Mouse (Mus musculus): ENCODE results near the gene Msh4. TPM values are rescaled to one million over a fixed set of nuclear protein-coding genes. Genes with fewer than 3 reads are reported as not detected.

Gene Msh4
- polyA plus RNA-seq, 1 experiment from 2014 or later = 0.15 TPM

DNA sequence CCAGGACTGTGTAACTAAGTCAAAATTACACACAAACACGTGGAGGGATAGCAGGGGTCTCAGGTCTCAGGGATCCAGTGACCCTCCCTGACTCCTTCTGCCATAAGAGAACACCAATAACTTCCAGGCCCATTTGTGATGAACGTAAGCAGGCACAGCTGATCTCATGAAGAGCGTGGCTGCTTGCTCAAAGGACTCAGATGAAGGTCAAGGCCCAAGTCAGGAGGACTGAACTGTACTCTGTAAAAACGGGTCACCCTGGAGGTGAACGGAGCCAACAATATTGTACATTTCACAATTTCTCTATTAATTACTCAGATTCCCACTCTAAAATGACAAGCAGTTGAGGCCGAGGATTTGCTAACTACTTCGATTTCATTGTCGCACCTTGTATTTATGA lies 91.9 kb downstream of the Msh4 start:
- DNase-seq (ENCODE audit: low spot score) = no peak
- 89% methylated on average over 8 of the region's 8 CpGs for WGBS
- H3K27ac ChIP-seq (replicated peaks) = no peak overlapping the region
- H3K27me3 ChIP-seq (replicated peaks; ENCODE audit: low read depth, poor library complexity, severe bottlenecking) = no peaks in the 10 kb centered on the region
- no peaks in the 10 kb centered on the region for H3K9me3 ChIP-seq
- no peaks in the 10 kb centered on the region for H3K36me3 ChIP-seq (replicated peaks)
- peaks cover 23% of the 10 kb centered on the region for H3K4me1 ChIP-seq
- no peak overlapping the region for H3K4me3 ChIP-seq

DNA sequence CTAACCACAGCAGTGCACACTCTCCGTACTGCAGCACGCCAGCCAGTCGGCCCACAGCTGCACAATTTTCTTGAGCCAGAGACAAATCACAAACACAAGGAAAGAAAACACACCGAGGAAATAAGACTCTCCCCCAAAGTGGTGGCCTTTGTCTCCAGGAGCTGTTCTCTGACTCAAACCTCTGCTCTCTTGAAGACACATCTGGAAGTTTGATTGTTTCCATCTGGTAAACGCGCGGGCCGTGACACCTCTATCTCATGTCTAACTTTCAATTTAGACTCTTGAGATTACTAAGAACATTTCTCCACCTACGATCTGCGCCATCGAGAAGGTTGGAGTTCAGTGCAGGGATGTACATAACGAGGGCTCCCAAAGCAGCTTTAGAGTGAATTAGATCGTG lies 97.5 kb downstream of the Msh4 start:
- WGBS = 59% methylated on average over 13 of the region's 13 CpGs
- Histone ChIP-seq H3K9me3 (no peaks in the 10 kb centered on the region), H3K27ac (replicated peaks) (peak overlapping the region; percentile 42), H3K4me1 (peaks cover 35% of the 10 kb centered on the region), H3K27me3 (replicated peaks; ENCODE audit: low read depth, poor library complexity, severe bottlenecking) (no peaks in the 10 kb centered on the region), H3K36me3 (replicated peaks) (no peaks in the 10 kb centered on the region), H3K4me3 (no peak overlapping the region)
- peak; percentile 55 for DNase-seq (ENCODE audit: low spot score)

- no peaks in the 10 kb centered on the region for H3K9me3 ChIP-seq
- no peaks in the 10 kb centered on the region for H3K27me3 ChIP-seq (replicated peaks; ENCODE audit: low read depth, poor library complexity, severe bottlenecking)
- no peak for DNase-seq (ENCODE audit: low spot score)
- peak overlapping the region; percentile 61 for H3K27ac ChIP-seq (replicated peaks)
- H3K4me3 ChIP-seq = no peak overlapping the region
- H3K36me3 ChIP-seq (replicated peaks) = no peaks in the 10 kb centered on the region
- H3K4me1 ChIP-seq = peaks cover 36% of the 10 kb centered on the region
- 91% methylated on average over 9 of the region's 9 CpGs for WGBS
Measured at GRCm38 (mm10) chr3:153807444-153808149, 98.3 kb downstream of the Msh4 start.

Other genes with a start within 250 kb of the Msh4 start
- 54.1 and 55.1 TPM in 2 replicates for gene St6galnac3, start 181.0 kb downstream of the Msh4 start, polyA plus RNA-seq (2016; fragmentation: Nextera tagmentation; extraction: Ambion mirVana)
- gene Asb17, start 61.9 kb downstream of the Msh4 start, polyA plus RNA-seq (2016; fragmentation: Nextera tagmentation; extraction: Ambion mirVana) = 0.19 and 0.34 TPM in 2 replicates
- gene Rabggtb, start 6.9 kb upstream of the Msh4 start, polyA plus RNA-seq (2016; fragmentation: Nextera tagmentation; extraction: Ambion mirVana) = 46.9 and 48.9 TPM in 2 replicates
- 40.7 and 44.6 TPM in 2 replicates for gene Acadm, start 38.5 kb upstream of the Msh4 start, polyA plus RNA-seq (2016; fragmentation: Nextera tagmentation; extraction: Ambion mirVana)
- gene Slc44a5, start 67.3 kb upstream of the Msh4 start, polyA plus RNA-seq (2016; fragmentation: Nextera tagmentation; extraction: Ambion mirVana) = 0.56 and 0.98 TPM in 2 replicates